Mouse (Mus musculus) skeletal muscle tissue, adult 2 months (tissue): ENCODE data around the gene Olfr1475.
"Not testable (repeated sequence)": the region's sequence is repeated elsewhere in the genome, so short reads cannot be mapped to it uniquely, and the experiment has no call there.

ENCODE experiments used
- DNase-seq: peaks from one replicate; pipeline ENCODE4 v3.0.0-alpha.2; 2012; ENCODE audit warnings: low read depth, low spot score

Gene Olfr1475

GRCm38 (mm10) chr19:13480096-13480495, at the start of gene Olfr1475:
TSS of gene Olfr1475 (minus strand) at chr19:13480196.
- DNase-seq = no peak

- DNase-seq = no peak
Measured at GRCm38 (mm10) chr19:13527613-13528012, 47.6 kb upstream of the Olfr1475 start, which contains the start of gene Olfr1480. TSS of gene Olfr1480 (plus strand) at chr19:13527913.

- DNase-seq = no peak
Measured at GRCm38 (mm10) chr19:13500246-13500645, 20.2 kb upstream of the Olfr1475 start, which contains the start of gene Olfr1477. TSS of gene Olfr1477 (plus strand) at chr19:13500546.

DNA sequence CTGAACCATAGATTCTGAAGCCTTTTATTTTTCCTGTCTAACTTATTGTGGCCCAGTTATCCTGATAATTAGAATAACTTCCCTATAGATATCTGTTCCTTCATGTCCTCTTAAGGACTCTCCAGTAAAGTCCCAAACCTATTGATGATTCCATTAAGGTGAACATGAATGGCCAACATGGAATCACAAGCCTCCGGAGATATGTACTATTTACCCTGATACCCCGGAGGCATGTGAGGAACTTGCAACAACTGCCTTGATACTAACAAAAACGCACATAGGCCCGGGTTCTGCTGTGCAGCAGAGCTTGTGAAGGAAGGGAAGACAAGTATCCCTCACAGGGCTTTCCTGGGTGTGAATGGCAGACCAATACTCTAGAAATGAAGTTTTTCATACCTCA, 10.7 kb downstream of the Olfr1475 start, which contains the start of gene Olfr1474:
Olfr1474 (plus strand) TSS at position 301 of the 400 bp plus-strand sequence.
- not testable (repeated sequence) for DNase-seq

- DNase-seq = no peak
Measured at GRCm38 (mm10) chr19:13455986-13456385, 24.0 kb downstream of the Olfr1475 start, which contains the start of gene Olfr1472. TSS of gene Olfr1472 (minus strand) at chr19:13456086.

GRCm38 (mm10) chr19:13443109-13443508, 36.9 kb downstream of the Olfr1475 start, which contains the start of gene Olfr1471:
TSS of gene Olfr1471 (plus strand) at chr19:13443409.
- not testable (repeated sequence) for DNase-seq
